ENCODE assay signal across 19 mouse cellular contexts in genomic region chr8:108754556-108754955, GRCm38 (mm10).
DNase-seq lines count a peak whose midpoint lies in the region; ATAC-seq and TF ChIP-seq lines count a peak whose summit lies in the region.
"Had no signal": no experiment of that assay in that cellular context is flagged by ENCODE, and none has a peak within 500 bp of the region (broad histone marks: within the 10 kb centered on the region; RNA-seq: fewer than 3 reads in every experiment).

No protein-coding gene starts in this region.

- H3K27ac ChIP-seq in gastrocnemius, adult 2 months, result peak overlapping the region; percentile 43; the same call in 1 of the 2 replicates
- 0 out of 2 replicates have a peak overlapping the region, but pooled peaks have one; percentile 5 for H3K27ac ChIP-seq in lung, embryonic 16.5 days (ENCODE audit: low read length)

- no peak overlapping the region for H3K9ac ChIP-seq in lung, embryonic 16.5 days (ENCODE audit: low read length)

- H3K4me1 ChIP-seq in lung, embryonic 16.5 days (replicated peaks; ENCODE audit: control insufficient read depth, insufficient read depth, low read length), result peaks cover 24% of the 10 kb centered on the region

- WGBS in lung, embryonic 16.5 days, result 64% methylated on average over 6 of the region's 6 CpGs

- H3K4me3 ChIP-seq in gastrocnemius, adult 2 months, result no peak overlapping the region
- H3K4me3 ChIP-seq in lung, embryonic 16.5 days (ENCODE audit: low read length), result no peak overlapping the region
- H3K4me3 ChIP-seq in myocyte, result no peak overlapping the region
- H3K4me3 ChIP-seq: megakaryocyte, embryonic 14.5 days had no signal

- intact Hi-C loops in gastrocnemius, adult 2 months (cut with DNase I), result no loop called here
- intact Hi-C loops in gastrocnemius, postnatal 14 days (cut with DNase I; ENCODE audit: low total_unique reads), result no loop called here
- intact Hi-C loops in left cerebral cortex, postnatal 36 days (cut with DNase I), result no loop called here

- TF ChIP-seq CTCF in gastrocnemius, adult 2 months (IDR thresholded peaks at IDR 0.05), result no peak

- no peak for DNase-seq in gastrocnemius, adult 2 months
- no peak for DNase-seq in gastrocnemius, postnatal 14 days
- DNase-seq in lung, postnatal 36 days, result no peak
- peak; percentile 18 for DNase-seq in ZHBTc4 (ENCODE audit: low read depth, low spot score)
- DNase-seq in left cerebral cortex, postnatal 36 days (ENCODE audit: low spot score in 2 of 2), result no peak
- no peak for DNase-seq in adrenal gland, postnatal 10 days
- DNase-seq: cerebellum, adult 11 months; cerebellum, postnatal 25 days; heart, adult 11 months; heart, postnatal 4 days; kidney, postnatal 36 days; layer of hippocampus, adult 9-11 months; liver; right cerebral cortex, postnatal 14 days had no signal

- H3K9me3 ChIP-seq in lung, embryonic 16.5 days (ENCODE audit: control insufficient read depth, low read length), result no peaks in the 10 kb centered on the region
- H3K9me3 ChIP-seq: megakaryocyte, embryonic 14.5 days had no signal

- H3K27me3 ChIP-seq in lung, embryonic 16.5 days (ENCODE audit: control insufficient read depth, insufficient read depth, low read depth, low read length), result no peaks in the 10 kb centered on the region
- no peaks in the 10 kb centered on the region for H3K27me3 ChIP-seq in myocyte (ENCODE audit: control insufficient read depth, insufficient read depth, insufficient read length)

- H3ac ChIP-seq in myocyte (ENCODE audit: control insufficient read depth, insufficient read length), result no peak overlapping the region

- H3K36me3 ChIP-seq in lung, embryonic 16.5 days (ENCODE audit: control insufficient read depth, insufficient read depth, low read length), result no peaks in the 10 kb centered on the region
- H3K36me3 ChIP-seq in myocyte (ENCODE audit: control insufficient read depth, insufficient read depth), result no peaks in the 10 kb centered on the region

- no peak overlapping the region for H3K4me2 ChIP-seq in lung, embryonic 16.5 days (ENCODE audit: low read depth, low read length)
- peak overlapping the region; percentile 57 for H3K4me2 ChIP-seq in myocyte (ENCODE audit: low read depth)

- H3K79me2 ChIP-seq in myocyte (ENCODE audit: control insufficient read depth, insufficient read depth), result peaks cover 81% of the 10 kb centered on the region

- no peak for TF ChIP-seq POLR2A in myocyte (IDR thresholded peaks at IDR 0.05; ENCODE audit: insufficient read length, low read depth)

- ATAC-seq in lung, embryonic 16.5 days (ENCODE audit: low read depth), result no peak
- ATAC-seq: inflammation-experienced regulatory T-cells, adult 6 months; lung, postnatal 0 days had no signal

TF ChIP-seq in myocyte, 11 proteins besides CTCF, POLR2A, EP300 and RAD21:
- peak in 1 of 3 experiments; percentile 19 for TF ChIP-seq MYOD1 (IDR thresholded peaks at IDR 0.05; ENCODE audit: control insufficient read depth in 1 of 3, insufficient read length in 2 of 3, low read depth in 2 of 3)
- no peak for TF ChIP-seq TCF12 (IDR thresholded peaks at IDR 0.05; ENCODE audit: insufficient read depth, poor library complexity, severe bottlenecking)
TF ChIP-seq in myocyte: peak in this region for 1.
